Mouse (Mus musculus): Measurements from ENCODE around the gene Micu1. TPM values are rescaled to one million over a fixed set of nuclear protein-coding genes. Genes with fewer than 3 reads are reported as not detected.
"Not testable (repeated sequence)": the region's sequence is repeated elsewhere in the genome, so short reads cannot be mapped to it uniquely, and the experiment has no call there.

The Micu1 gene
- polyA plus RNA-seq, 1 experiment from 2014 or later: 83.8 TPM

GRCm38 (mm10) chr10:59864232-59864875 lies 162.1 kb downstream of the Micu1 start:
- 64% methylated on average over 19 of the region's 19 CpGs for WGBS
- Histone ChIP-seq H3K9me3 (replicated peaks) (no peaks in the 10 kb centered on the region), H3K27ac (peak overlapping the region; percentile 59), H3K4me2 (no peak overlapping the region), H3K36me3 (peaks cover 4% of the 10 kb centered on the region; the same call in 1 of the 2 replicates), H3K4me3 (replicated peaks) (no peak overlapping the region), H3K27me3 (no peaks in the 10 kb centered on the region), H3K4me1 (peaks cover 27% of the 10 kb centered on the region), H3K9ac (no peak overlapping the region)
- no peak for ATAC-seq (replicated peaks; ENCODE audit: low FRiP score)

- no peak overlapping the region for H3K27ac ChIP-seq
- no peak overlapping the region for H3K9ac ChIP-seq
- H3K4me2 ChIP-seq: no peak overlapping the region
- no peaks in the 10 kb centered on the region for H3K27me3 ChIP-seq
- peaks cover 27% of the 10 kb centered on the region for H3K4me1 ChIP-seq
- no peak overlapping the region for H3K4me3 ChIP-seq (replicated peaks)
- WGBS: 38% methylated on average over 13 of the region's 13 CpGs
- ATAC-seq (replicated peaks; ENCODE audit: low FRiP score): peak; percentile 75
- peaks cover 4% of the 10 kb centered on the region; the same call in 1 of the 2 replicates for H3K36me3 ChIP-seq
- no peaks in the 10 kb centered on the region for H3K9me3 ChIP-seq (replicated peaks)
These were observed 162.8 kb downstream of the Micu1 start for GRCm38 (mm10) chr10:59864884-59865726.

GRCm38 (mm10) chr10:59868266-59868665 lies 166.0 kb downstream of the Micu1 start:
- no peak overlapping the region for H3K4me3 ChIP-seq (replicated peaks)
- ATAC-seq (replicated peaks; ENCODE audit: low FRiP score): no peak
- no peaks in the 10 kb centered on the region for H3K27me3 ChIP-seq

GRCm38 (mm10) chr10:59870038-59870437 lies 167.8 kb downstream of the Micu1 start:
- Histone ChIP-seq H3K27ac (no peak overlapping the region), H3K4me2 (no peak overlapping the region), H3K27me3 (no peaks in the 10 kb centered on the region), H3K4me3 (replicated peaks) (no peak overlapping the region), H3K36me3 (no peaks in the 10 kb centered on the region), H3K9ac (no peak overlapping the region), H3K4me1 (peaks cover 3% of the 10 kb centered on the region), H3K9me3 (replicated peaks) (no peaks in the 10 kb centered on the region)
- 78% methylated on average over 6 of the region's 6 CpGs for WGBS
- peak; percentile 63 for ATAC-seq (replicated peaks; ENCODE audit: low FRiP score)

More at GRCm38 (mm10) chr10:59868266-59868665, 166.0 kb downstream of the Micu1 start:
- Histone ChIP-seq H3K36me3 (peaks cover 3% of the 10 kb centered on the region; the same call in 1 of the 2 replicates), H3K4me1 (peaks cover 20% of the 10 kb centered on the region), H3K9ac (no peak overlapping the region), H3K4me2 (no peak overlapping the region), H3K9me3 (replicated peaks) (no peaks in the 10 kb centered on the region), H3K27ac (no peak overlapping the region)
- WGBS: 69% methylated on average over 11 of the region's 11 CpGs

GRCm38 (mm10) chr10:59872651-59873050 lies 170.4 kb downstream of the Micu1 start:
- not testable (repeated sequence) for ATAC-seq (replicated peaks; ENCODE audit: low FRiP score); H3K9me3 ChIP-seq (replicated peaks); H3K4me2 ChIP-seq; H3K9ac ChIP-seq; H3K27ac ChIP-seq; H3K27me3 ChIP-seq; H3K4me1 ChIP-seq; H3K4me3 ChIP-seq (replicated peaks); H3K36me3 ChIP-seq
- WGBS: 90% methylated on average over 4 of the region's 4 CpGs

- 93% methylated on average over 5 of the region's 5 CpGs for WGBS
- Histone ChIP-seq H3K4me2 (no peak overlapping the region), H3K36me3 (no peaks in the 10 kb centered on the region), H3K27ac (no peak overlapping the region), H3K27me3 (no peaks in the 10 kb centered on the region), H3K4me3 (replicated peaks) (no peak overlapping the region), H3K9me3 (replicated peaks) (no peaks in the 10 kb centered on the region), H3K4me1 (0 out of 2 replicates have a peak, but pooled peaks cover 2% of the 10 kb centered on the region), H3K9ac (no peak overlapping the region)
- no peak for ATAC-seq (replicated peaks; ENCODE audit: low FRiP score)
These were observed 170.9 kb downstream of the Micu1 start for GRCm38 (mm10) chr10:59873206-59873605.

GRCm38 (mm10) chr10:59873613-59874012 lies 171.3 kb downstream of the Micu1 start:
- no peaks in the 10 kb centered on the region for H3K9me3 ChIP-seq (replicated peaks)
- H3K9ac ChIP-seq: no peak overlapping the region
- H3K4me2 ChIP-seq: no peak overlapping the region
- H3K4me3 ChIP-seq (replicated peaks): no peak overlapping the region
- no peak; the same call in 1 of the 2 replicates for ATAC-seq (replicated peaks; ENCODE audit: low FRiP score)
- 0 out of 2 replicates have a peak, but pooled peaks cover 3% of the 10 kb centered on the region for H3K4me1 ChIP-seq
- no peak overlapping the region for H3K27ac ChIP-seq
- WGBS: 74% methylated on average over 5 of the region's 5 CpGs
- no peaks in the 10 kb centered on the region for H3K36me3 ChIP-seq
- no peaks in the 10 kb centered on the region for H3K27me3 ChIP-seq

GRCm38 (mm10) chr10:59875396-59875795 lies 173.1 kb downstream of the Micu1 start:
- ATAC-seq (replicated peaks; ENCODE audit: low FRiP score): no peak; the same call in 1 of the 2 replicates
- Histone ChIP-seq H3K27ac (no peak overlapping the region), H3K4me2 (no peak overlapping the region), H3K36me3 (no peaks in the 10 kb centered on the region), H3K4me1 (peaks cover 6% of the 10 kb centered on the region), H3K9me3 (replicated peaks) (no peaks in the 10 kb centered on the region), H3K27me3 (no peaks in the 10 kb centered on the region), H3K9ac (no peak overlapping the region), H3K4me3 (replicated peaks) (no peak overlapping the region)
- 36% methylated on average over 1 of the region's 1 CpGs for WGBS

- not testable (repeated sequence) for H3K27ac ChIP-seq; ATAC-seq (replicated peaks; ENCODE audit: low FRiP score); H3K36me3 ChIP-seq; H3K4me3 ChIP-seq (replicated peaks); H3K27me3 ChIP-seq; H3K9ac ChIP-seq; H3K9me3 ChIP-seq (replicated peaks); H3K4me2 ChIP-seq
- WGBS: 91% methylated on average over 4 of the region's 4 CpGs
- H3K4me1 ChIP-seq: peaks cover 15% of the 10 kb centered on the region
These were observed 174.4 kb downstream of the Micu1 start for GRCm38 (mm10) chr10:59876698-59877097.

- H3K27me3 ChIP-seq: no peaks in the 10 kb centered on the region
- H3K9me3 ChIP-seq (replicated peaks): no peaks in the 10 kb centered on the region
These were observed 175.3 kb downstream of the Micu1 start for GRCm38 (mm10) chr10:59877421-59878117.

GRCm38 (mm10) chr10:59878823-59879222 lies 176.5 kb downstream of the Micu1 start:
- Histone ChIP-seq H3K36me3 (peaks cover 5% of the 10 kb centered on the region; the same call in 1 of the 2 replicates), H3K27me3 (no peaks in the 10 kb centered on the region), H3K4me2 (peak overlapping the region; percentile 88), H3K4me3 (replicated peaks) (peak overlapping the region; percentile 94), H3K27ac (peak overlapping the region; percentile 100), H3K9me3 (replicated peaks) (no peaks in the 10 kb centered on the region), H3K4me1 (peaks cover 15% of the 10 kb centered on the region), H3K9ac (0 out of 2 replicates have a peak overlapping the region, but pooled peaks have one; percentile 3)
- 15% methylated on average over 5 of the region's 5 CpGs for whole genome bisulfite sequencing
- ATAC-seq (replicated peaks; ENCODE audit: low FRiP score): peak; percentile 27; the same call in 1 of the 2 replicates

More at GRCm38 (mm10) chr10:59877421-59878117, 175.3 kb downstream of the Micu1 start:
- Histone ChIP-seq H3K9ac (no peak overlapping the region), H3K27ac (no peak overlapping the region), H3K36me3 (no peaks in the 10 kb centered on the region), H3K4me2 (no peak overlapping the region), H3K4me3 (replicated peaks) (no peak overlapping the region), H3K4me1 (peaks cover 15% of the 10 kb centered on the region)
- WGBS: 72% methylated on average over 15 of the region's 15 CpGs
- ATAC-seq (replicated peaks; ENCODE audit: low FRiP score): no peak

Data from kidney, embryonic 15.5 days (tissue).